Mouse (Mus musculus) embryonic facial prominence, embryonic 13.5 days (tissue): ENCODE data around the gene Commd7. TPM values are rescaled to one million over a fixed set of nuclear protein-coding genes. Genes with fewer than 3 reads are reported as not detected.

Experiments
- ATAC-seq: fragments of 200-750 bp; cut with Nextera tagmentation; 2 replicates; pipeline ENCODE4 v1.8.0; 2017; ENCODE audit warnings: low read depth; ENCODE audit not compliant: insufficient number of reproducible peaks, insufficient read depth, low FRiP score, low TSS enrichment
- H3K27ac ChIP-seq: fragments of 300-500 bp; sonication (generic); 2 replicates; pipeline ENCODE4 v1.5.1; 2015; ENCODE audit warnings: moderate library complexity, mild to moderate bottlenecking, inconsistent platforms
- H3K27me3 ChIP-seq: fragments of 300-500 bp; sonication (generic); 2 replicates; pipeline ENCODE4 v1.6.1; 2015; ENCODE audit warnings: mild to moderate bottlenecking, inconsistent platforms
- H3K36me3 ChIP-seq: fragments of 300-500 bp; sonication (generic); 2 replicates; pipeline ENCODE4 v1.6.1; 2015; ENCODE audit warnings: mild to moderate bottlenecking, inconsistent platforms
- H3K4me1 ChIP-seq: fragments of 300-500 bp; sonication (generic); 2 replicates; pipeline ENCODE4 v1.6.1; 2015; ENCODE audit warnings: inconsistent platforms
- H3K4me2 ChIP-seq: fragments of 300-500 bp; sonication (generic); 2 replicates; pipeline ENCODE4 v1.6.1; 2015; ENCODE audit warnings: moderate library complexity, mild to moderate bottlenecking, inconsistent platforms
- H3K4me3 ChIP-seq: fragments of 300-500 bp; sonication (generic); 2 replicates; pipeline ENCODE4 v1.5.1; 2015; ENCODE audit warnings: mild to moderate bottlenecking, inconsistent platforms
- H3K9ac ChIP-seq: fragments of 300-500 bp; sonication (generic); 2 replicates; pipeline ENCODE4 v1.6.1; 2015; ENCODE audit warnings: mild to moderate bottlenecking, inconsistent platforms
- H3K9me3 ChIP-seq: fragments of 300-500 bp; sonication (generic); 2 replicates; pipeline ENCODE4 v1.6.1; 2016; ENCODE audit warnings: inconsistent platforms
- WGBS: fragments of 180-500 bp; shearing (Covaris S2); methylation state at CpG from one replicate; pipeline ENCODE4 v1.1.7; 2015; ENCODE audit warnings: mixed read lengths; 5-methylcytosine and 5-hydroxymethylcytosine counted together
- polyA plus RNA-seq: library from polyadenylated mRNA; unstranded; fragments of >200 nt; fragmentation: Nextera tagmentation; extraction: Ambion mirVana; gene quantifications from 2 replicates; pipeline ENCODE4 v1.2.1, GENCODE M21; 2015

Commd7 gene
- polyA plus RNA-seq, 1 experiment from 2014 or later, result 82.1 TPM

DNA sequence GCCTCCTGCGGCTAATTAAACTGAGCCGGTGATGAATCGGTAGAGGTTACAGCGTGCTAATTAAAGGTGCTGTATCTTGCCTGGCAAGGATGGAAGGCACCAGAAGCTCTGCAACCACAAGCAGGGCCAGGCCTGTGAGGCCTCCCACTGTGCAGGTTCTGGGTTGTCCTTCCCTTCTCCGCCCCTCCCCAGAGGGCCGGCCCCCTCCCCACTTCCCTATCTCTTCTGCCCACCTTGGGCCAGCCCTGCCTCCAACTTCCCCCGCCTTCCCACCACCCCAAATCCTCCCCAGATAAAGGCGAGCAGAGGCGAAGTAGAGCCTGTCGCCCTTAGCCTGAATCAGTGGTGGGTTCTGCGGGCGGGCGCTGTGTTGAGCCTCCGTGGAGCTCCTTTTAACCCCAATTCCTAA lies 48.9 kb downstream of the Commd7 start:
- no peak overlapping the region for H3K27ac ChIP-seq
- H3K27me3 ChIP-seq, result no peaks in the 10 kb centered on the region
- H3K4me3 ChIP-seq, result no peak overlapping the region
- H3K9me3 ChIP-seq, result no peaks in the 10 kb centered on the region
- ATAC-seq, result no peak
- no peak overlapping the region for H3K9ac ChIP-seq
- no peaks in the 10 kb centered on the region for H3K36me3 ChIP-seq
- H3K4me2 ChIP-seq, result no peak overlapping the region
- WGBS, result 53% methylated on average over 14 of the region's 14 CpGs
- peaks cover 14% of the 10 kb centered on the region for H3K4me1 ChIP-seq

DNA sequence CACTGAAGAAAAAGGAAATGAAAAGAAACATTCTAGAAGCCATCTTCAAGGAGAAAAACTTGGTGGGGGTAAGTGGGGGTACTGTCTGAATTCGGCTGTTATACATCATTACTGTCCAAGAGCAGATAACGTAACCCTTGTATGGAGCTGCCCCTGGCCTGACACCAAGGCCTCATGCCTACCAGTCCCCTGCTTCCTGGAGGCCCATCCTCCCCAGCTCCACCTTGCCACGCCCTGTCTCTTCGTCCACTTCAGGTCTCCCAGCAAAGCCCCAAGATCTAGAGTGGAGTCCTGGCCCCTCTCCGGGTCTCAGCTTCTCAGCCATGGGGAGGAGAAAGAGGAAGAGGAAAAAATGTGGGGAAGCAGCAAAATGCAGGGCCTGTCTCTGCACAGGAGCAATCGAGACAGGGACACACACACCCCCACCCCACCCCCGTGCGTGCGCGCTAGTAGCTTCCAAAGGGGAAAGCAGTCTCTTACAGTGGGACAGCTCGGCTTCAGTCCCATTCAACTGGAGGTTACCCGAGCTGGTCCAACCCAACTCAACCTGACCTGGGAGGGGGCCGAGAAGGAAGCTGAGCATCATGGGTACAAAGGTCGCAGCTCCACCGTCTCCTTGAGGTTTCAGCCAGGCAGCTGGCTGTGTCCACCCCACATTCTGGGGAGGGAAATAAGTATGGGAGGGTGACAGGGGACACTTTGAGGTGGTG lies 49.5 kb downstream of the Commd7 start:
- Histone ChIP-seq H3K4me1 (peaks cover 14% of the 10 kb centered on the region), H3K4me3 (no peak overlapping the region), H3K27ac (no peak overlapping the region), H3K27me3 (no peaks in the 10 kb centered on the region), H3K9ac (no peak overlapping the region), H3K4me2 (no peak overlapping the region), H3K9me3 (no peaks in the 10 kb centered on the region), H3K36me3 (no peaks in the 10 kb centered on the region)
- WGBS, result 50% methylated on average over 15 of the region's 15 CpGs
- no peak for ATAC-seq

GRCm38 (mm10) chr2:153581416-153581815 lies 51.2 kb downstream of the Commd7 start:
- Histone ChIP-seq H3K36me3 (no peaks in the 10 kb centered on the region), H3K4me3 (no peak overlapping the region), H3K27ac (no peak overlapping the region), H3K4me1 (peaks cover 10% of the 10 kb centered on the region), H3K9ac (no peak overlapping the region), H3K27me3 (no peaks in the 10 kb centered on the region), H3K9me3 (no peaks in the 10 kb centered on the region), H3K4me2 (no peak overlapping the region)
- 85% methylated on average over 7 of the region's 7 CpGs for WGBS
- no peak for ATAC-seq

- no peak overlapping the region for H3K27ac ChIP-seq
These were observed 52.1 kb downstream of the Commd7 start for GRCm38 (mm10) chr2:153580458-153580985.

DNA sequence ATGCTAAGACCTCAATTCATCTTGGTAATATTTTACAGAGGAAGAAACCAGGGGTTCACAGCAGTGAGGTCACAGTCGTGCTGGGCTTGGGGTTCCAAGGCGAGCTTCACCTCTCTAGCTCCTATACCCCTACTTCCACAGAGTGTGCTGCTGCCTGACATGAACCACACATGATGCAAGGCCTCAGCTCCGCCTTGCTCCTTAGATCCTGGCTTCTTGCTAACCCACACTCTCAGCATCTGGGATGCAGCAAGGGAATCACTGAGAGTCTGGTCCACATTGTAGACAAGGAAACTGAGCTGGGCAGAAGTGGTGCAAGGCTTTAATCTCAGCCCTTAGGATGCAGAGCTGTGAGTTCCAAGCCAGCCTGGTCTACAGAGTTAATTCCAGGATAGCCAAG lies 52.5 kb downstream of the Commd7 start:
- no peaks in the 10 kb centered on the region for H3K36me3 ChIP-seq
- ATAC-seq, result no peak
- 88% methylated on average over 3 of the region's 3 CpGs for WGBS
- H3K4me2 ChIP-seq, result no peak overlapping the region
- peaks cover 12% of the 10 kb centered on the region; the same call in 1 of the 2 replicates for H3K4me1 ChIP-seq
- no peak overlapping the region for H3K4me3 ChIP-seq
- no peak overlapping the region for H3K9ac ChIP-seq
- no peaks in the 10 kb centered on the region for H3K9me3 ChIP-seq
- no peaks in the 10 kb centered on the region for H3K27me3 ChIP-seq
- H3K27ac ChIP-seq, result no peak overlapping the region

More at GRCm38 (mm10) chr2:153580458-153580985, 52.1 kb downstream of the Commd7 start:
- WGBS, result 50% methylated on average over 4 of the region's 4 CpGs
- Histone ChIP-seq H3K9me3 (no peaks in the 10 kb centered on the region), H3K4me2 (no peak overlapping the region), H3K36me3 (no peaks in the 10 kb centered on the region), H3K4me1 (peaks cover 9% of the 10 kb centered on the region; the same call in 1 of the 2 replicates), H3K4me3 (no peak overlapping the region), H3K9ac (no peak overlapping the region), H3K27me3 (no peaks in the 10 kb centered on the region)
- ATAC-seq, result no peak

DNA sequence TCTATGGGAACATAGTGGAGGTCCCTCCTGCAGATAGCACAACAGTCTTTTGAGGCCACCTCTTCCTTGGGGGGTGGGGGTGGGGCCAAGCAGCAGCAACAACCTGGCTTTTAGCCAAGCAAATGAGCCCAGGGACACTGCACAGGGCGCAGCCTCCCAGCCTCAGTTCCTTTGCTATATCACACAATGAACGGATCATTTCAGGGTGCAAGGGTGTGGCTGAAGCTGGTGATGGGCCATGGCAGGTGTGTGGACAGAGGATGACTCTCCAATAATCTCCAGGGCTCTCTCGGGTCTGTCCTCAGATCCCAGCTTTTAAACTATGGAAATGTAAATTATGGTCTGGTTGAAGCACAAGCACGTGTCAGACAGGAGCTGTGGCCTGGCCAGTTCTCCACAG lies 55.5 kb downstream of the Commd7 start:
- no peak overlapping the region for H3K4me2 ChIP-seq
- H3K4me1 ChIP-seq, result 0 out of 2 replicates have a peak, but pooled peaks cover 5% of the 10 kb centered on the region
- H3K4me3 ChIP-seq, result no peak overlapping the region
- H3K27me3 ChIP-seq, result no peaks in the 10 kb centered on the region
- no peak overlapping the region for H3K9ac ChIP-seq
- no peaks in the 10 kb centered on the region for H3K9me3 ChIP-seq
- no peak for ATAC-seq
- no peaks in the 10 kb centered on the region for H3K36me3 ChIP-seq
- WGBS, result 61% methylated on average over 4 of the region's 4 CpGs
- no peak overlapping the region for H3K27ac ChIP-seq

- Histone ChIP-seq H3K9me3 (no peaks in the 10 kb centered on the region), H3K9ac (no peak overlapping the region), H3K4me3 (no peak overlapping the region), H3K4me2 (no peak overlapping the region), H3K27ac (no peak overlapping the region), H3K4me1 (0 out of 2 replicates have a peak, but pooled peaks cover 5% of the 10 kb centered on the region), H3K27me3 (no peaks in the 10 kb centered on the region), H3K36me3 (no peaks in the 10 kb centered on the region)
- no peak for ATAC-seq
- WGBS, result 80% methylated on average over 3 of the region's 3 CpGs
These were observed 56.4 kb downstream of the Commd7 start for GRCm38 (mm10) chr2:153576150-153576549.

- H3K9ac ChIP-seq, result no peak overlapping the region
- H3K4me2 ChIP-seq, result no peak overlapping the region
- 0 out of 2 replicates have a peak, but pooled peaks cover 5% of the 10 kb centered on the region for H3K4me1 ChIP-seq
- no peaks in the 10 kb centered on the region for H3K36me3 ChIP-seq
- no peaks in the 10 kb centered on the region for H3K9me3 ChIP-seq
- 45% methylated on average over 6 of the region's 6 CpGs for WGBS
- H3K27me3 ChIP-seq, result no peaks in the 10 kb centered on the region
- H3K27ac ChIP-seq, result no peak overlapping the region
- no peak for ATAC-seq
- H3K4me3 ChIP-seq, result no peak overlapping the region
These were observed 57.0 kb downstream of the Commd7 start for GRCm38 (mm10) chr2:153575554-153575953.

- WGBS, result 80% methylated on average over 9 of the region's 9 CpGs
- Histone ChIP-seq H3K4me1 (0 out of 2 replicates have a peak, but pooled peaks cover 5% of the 10 kb centered on the region), H3K27me3 (no peaks in the 10 kb centered on the region), H3K4me3 (no peak overlapping the region), H3K36me3 (no peaks in the 10 kb centered on the region), H3K4me2 (no peak overlapping the region), H3K9me3 (no peaks in the 10 kb centered on the region), H3K27ac (no peak overlapping the region), H3K9ac (no peak overlapping the region)
- ATAC-seq, result no peak
These were observed 59.5 kb downstream of the Commd7 start for GRCm38 (mm10) chr2:153573101-153573500.

GRCm38 (mm10) chr2:153568541-153568940 lies 64.0 kb downstream of the Commd7 start:
- WGBS, result 91% methylated on average over 6 of the region's 6 CpGs
- Histone ChIP-seq H3K4me1 (no peaks in the 10 kb centered on the region), H3K4me3 (no peak overlapping the region), H3K27ac (no peak overlapping the region), H3K36me3 (no peaks in the 10 kb centered on the region), H3K27me3 (no peaks in the 10 kb centered on the region), H3K4me2 (no peak overlapping the region), H3K9ac (no peak overlapping the region), H3K9me3 (no peaks in the 10 kb centered on the region)
- no peak for ATAC-seq

GRCm38 (mm10) chr2:153568013-153568412 lies 64.6 kb downstream of the Commd7 start:
- 70% methylated on average over 4 of the region's 4 CpGs for WGBS

More at GRCm38 (mm10) chr2:153568013-153568412, 64.6 kb downstream of the Commd7 start:
- H3K4me1 ChIP-seq, result no peaks in the 10 kb centered on the region
- no peak overlapping the region for H3K4me3 ChIP-seq
- no peaks in the 10 kb centered on the region for H3K9me3 ChIP-seq
- H3K9ac ChIP-seq, result no peak overlapping the region
- no peak overlapping the region for H3K4me2 ChIP-seq
- ATAC-seq, result no peak
- H3K36me3 ChIP-seq, result no peaks in the 10 kb centered on the region
- no peaks in the 10 kb centered on the region for H3K27me3 ChIP-seq
- H3K27ac ChIP-seq, result no peak overlapping the region
